In the genomic region with DNA sequence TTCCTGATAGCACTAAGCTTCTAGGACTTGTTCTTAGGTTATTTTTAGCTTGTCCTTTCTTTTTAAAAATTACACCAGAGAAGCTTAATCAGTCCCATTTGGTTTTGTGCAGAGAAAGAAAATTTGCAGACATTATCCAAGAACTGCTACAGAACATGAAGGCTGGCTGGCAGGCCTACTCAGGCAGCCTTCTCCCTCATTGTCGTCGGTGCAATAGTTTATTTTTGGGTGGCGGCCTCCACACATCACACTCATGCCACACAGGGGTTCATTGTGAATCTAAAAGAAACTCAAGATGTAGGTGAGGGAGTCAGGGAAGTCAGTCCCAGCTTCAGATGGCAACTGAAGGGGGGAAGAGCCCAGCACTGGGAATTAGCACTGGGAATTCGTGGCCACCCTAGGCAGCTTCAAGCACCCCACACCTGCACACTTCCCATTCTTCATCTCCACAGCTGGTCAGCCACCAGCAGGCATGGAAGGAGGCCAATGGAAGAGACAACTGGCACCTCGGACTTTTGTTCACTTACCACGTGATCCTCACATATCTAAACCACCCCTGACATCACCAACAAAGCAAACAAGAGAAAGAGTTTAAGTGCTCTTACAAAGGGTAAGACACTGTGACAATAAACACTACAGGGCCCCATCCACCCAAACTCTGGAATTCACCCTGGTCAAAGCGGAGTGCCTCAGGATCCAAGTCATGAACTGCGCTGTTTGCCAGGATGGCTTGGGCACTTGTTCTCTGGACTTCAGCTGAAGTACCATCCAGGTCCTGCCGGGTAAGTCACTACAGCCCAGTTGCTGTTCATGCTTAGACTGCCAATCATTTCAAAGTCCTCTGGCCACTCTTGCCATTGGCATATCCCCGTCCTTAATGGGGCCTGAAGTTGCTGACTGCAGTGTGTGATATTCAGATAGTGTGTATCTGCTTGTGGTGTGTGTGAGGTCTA, we compare ENCODE assay signal across 13 mouse cellular contexts. TPM values are rescaled to one million over a fixed set of nuclear protein-coding genes. Genes with fewer than 3 reads are reported as not detected.
A peak's percentile ranks its signal among the peaks of the same experiment; 100 is the strongest.
DNase-seq lines count a peak whose midpoint lies in the region; ATAC-seq and TF ChIP-seq lines count a peak whose summit lies in the region.
"Had no signal": no experiment of that assay in that cellular context is flagged by ENCODE, and none has a peak within 500 bp of the region (broad histone marks: within the 10 kb centered on the region; RNA-seq: fewer than 3 reads in every experiment).

No protein-coding gene starts in this region.

- H3K27ac ChIP-seq in lung, embryonic 14.5 days (ENCODE audit: low read depth): 0 out of 2 replicates have a peak overlapping the region, but pooled peaks have one; percentile 30
- H3K27ac ChIP-seq in forebrain, embryonic 14.5 days (ENCODE audit: low read depth, low read length): no peak overlapping the region
- H3K27ac ChIP-seq: hindbrain, embryonic 12.5 days; limb, embryonic 12.5 days; midbrain, embryonic 13.5 days; neural tube, embryonic 12.5 days had no signal

- H3K36me3 ChIP-seq in lung, embryonic 14.5 days (ENCODE audit: insufficient read depth): no peaks in the 10 kb centered on the region
- no peaks in the 10 kb centered on the region for H3K36me3 ChIP-seq in forebrain, embryonic 14.5 days (ENCODE audit: control insufficient read depth, insufficient read depth, low read length)
- H3K36me3 ChIP-seq: hindbrain, embryonic 12.5 days; limb, embryonic 12.5 days; midbrain, embryonic 13.5 days; neural tube, embryonic 12.5 days had no signal

- H3K9me3 ChIP-seq in lung, embryonic 14.5 days (ENCODE audit: low read depth, low read length): no peaks in the 10 kb centered on the region
- H3K9me3 ChIP-seq in forebrain, embryonic 14.5 days (replicated peaks; ENCODE audit: control insufficient read depth, low read length): no peaks in the 10 kb centered on the region
- H3K9me3 ChIP-seq: hindbrain, embryonic 12.5 days; limb, embryonic 12.5 days; midbrain, embryonic 13.5 days; neural tube, embryonic 12.5 days had no signal

- H3K4me3 ChIP-seq in lung, embryonic 14.5 days (ENCODE audit: low read depth, low read length): no peak overlapping the region
- H3K4me3 ChIP-seq in forebrain, embryonic 14.5 days (ENCODE audit: low read depth, low read length): no peak overlapping the region
- H3K4me3 ChIP-seq: hindbrain, embryonic 12.5 days; limb, embryonic 12.5 days; midbrain, embryonic 13.5 days; neural tube, embryonic 12.5 days had no signal

- H3K4me2 ChIP-seq in lung, embryonic 14.5 days: no peak overlapping the region
- H3K4me2 ChIP-seq in forebrain, embryonic 14.5 days (ENCODE audit: low read length): no peak overlapping the region
- H3K4me2 ChIP-seq: hindbrain, embryonic 12.5 days; limb, embryonic 12.5 days; midbrain, embryonic 13.5 days; neural tube, embryonic 12.5 days had no signal

- H3K27me3 ChIP-seq in lung, embryonic 14.5 days (ENCODE audit: insufficient read depth, low read length): no peaks in the 10 kb centered on the region
- no peaks in the 10 kb centered on the region for H3K27me3 ChIP-seq in forebrain, embryonic 14.5 days (replicated peaks; ENCODE audit: control insufficient read depth, insufficient read depth, low read length)
- H3K27me3 ChIP-seq: CH12.LX; hindbrain, embryonic 12.5 days; limb, embryonic 12.5 days; midbrain, embryonic 13.5 days; neural tube, embryonic 12.5 days had no signal

- ATAC-seq in lung, embryonic 14.5 days (ENCODE audit: insufficient read depth): peak; percentile 47; the same call in 1 of the 2 replicates
- no peak for ATAC-seq in forebrain, embryonic 14.5 days
- ATAC-seq: forebrain, postnatal 0 days; midbrain, embryonic 13.5 days had no signal

- peak; percentile 71 for DNase-seq in kidney, adult 11 months
- no peak for DNase-seq in kidney, postnatal 10 days
- peak; percentile 50 for DNase-seq in right cerebral cortex, adult 18-20 months
- DNase-seq in right cerebral cortex, adult 2 months (ENCODE audit: low spot score in 2 of 2): no peak
- no peak for DNase-seq in lung, embryonic 14.5 days
- DNase-seq in forebrain, embryonic 14.5 days (ENCODE audit: low spot score): no peak
- DNase-seq in thymus, postnatal 25 days: no peak
- DNase-seq: forebrain, postnatal 0 days had no signal

- whole genome bisulfite sequencing in lung, embryonic 14.5 days: 45% methylated on average over 10 of the region's 10 CpGs
- 72% methylated on average over 10 of the region's 10 CpGs for WGBS in forebrain, embryonic 14.5 days

- no peak for TF ChIP-seq CTCF in lung, embryonic 14.5 days (IDR thresholded peaks at IDR 0.05; ENCODE audit: low read depth)

- no peak overlapping the region for H3K9ac ChIP-seq in lung, embryonic 14.5 days
- H3K9ac ChIP-seq in forebrain, embryonic 14.5 days (ENCODE audit: low read length): no peak overlapping the region
- H3K9ac ChIP-seq: forebrain, postnatal 0 days; hindbrain, embryonic 12.5 days; limb, embryonic 12.5 days; midbrain, embryonic 13.5 days; neural tube, embryonic 12.5 days had no signal

- no peaks in the 10 kb centered on the region for H3K4me1 ChIP-seq in lung, embryonic 14.5 days (ENCODE audit: insufficient read depth)
- H3K4me1 ChIP-seq in forebrain, embryonic 14.5 days (ENCODE audit: control insufficient read depth, insufficient read depth, low read length): no peaks in the 10 kb centered on the region
- H3K4me1 ChIP-seq: hindbrain, embryonic 12.5 days; limb, embryonic 12.5 days; midbrain, embryonic 13.5 days; neural tube, embryonic 12.5 days had no signal

RNA-seq across cellular contexts. Expression of a gene that starts 9.0 kb away (rescaled TPM):
- polyA plus RNA-seq in lung, embryonic 14.5 days (2014; fragmentation: Nextera tagmentation; extraction: Ambion mirVana): 25.0 and 27.1 TPM in 2 replicates
- polyA plus RNA-seq in forebrain, embryonic 14.5 days (2014; fragmentation: Nextera tagmentation; extraction: Ambion mirVana): 23.3 and 31.7 TPM in 2 replicates

Comparison
In these comparisons a context has a peak if more than half of its experiments do, and no peak if none do; other contexts are left out.
1. DNase-seq: peak in kidney, adult 11 months (single experiment) and right cerebral cortex, adult 18-20 months (single experiment); none in kidney, postnatal 10 days (single experiment), right cerebral cortex, adult 2 months (0 of 2), lung, embryonic 14.5 days (single experiment), forebrain, embryonic 14.5 days (single experiment) and thymus, postnatal 25 days (single experiment).